Mouse (Mus musculus) MEL (cell line): ENCODE measurements around the gene Foxn3. TPM values are rescaled to one million over a fixed set of nuclear protein-coding genes. Genes with fewer than 3 reads are reported as not detected.

Experiments used
- DNase-seq: peaks from one replicate; pipeline ENCODE4 v3.0.0; 2011; ENCODE audit warnings: low read depth, low spot score
- H3K27ac ChIP-seq: 2 replicates; pipeline ENCODE4 v1.5.1; 2012; ENCODE audit warnings: low read depth, mild to moderate bottlenecking, control low read depth, low read length, moderate library complexity; ENCODE audit not compliant: control insufficient read depth
- H3K27me3 ChIP-seq, 2 experiments: fragments of 150-350 bp in 1 of 2; sonication (generic) in 1 of 2; 2 replicates each; pipeline ENCODE4 v1.6.1; 2012; ENCODE audit warnings: low read length in 2 of 2, mild to moderate bottlenecking in 2 of 2, improper control_type of control experiment in 1 of 2, moderate library complexity in 1 of 2; ENCODE audit not compliant: insufficient read depth in 2 of 2, control insufficient read depth in 1 of 2
- H3K36me3 ChIP-seq, 2 experiments: 2 replicates each; pipeline ENCODE4 v1.6.1; 2012 to 2014; ENCODE audit warnings: low read length in 2 of 2, improper control_type of control experiment in 1 of 2, inconsistent platforms in 1 of 2, mild to moderate bottlenecking in 1 of 2; ENCODE audit not compliant: insufficient read depth in 2 of 2, control insufficient read depth in 1 of 2
- H3K4me1 ChIP-seq, 2 experiments: fragments of 150-350 bp in 1 of 2; sonication (generic) in 1 of 2; 2 replicates each; pipeline ENCODE4 v1.6.1; 2012; ENCODE audit warnings: low read length in 2 of 2, improper control_type of control experiment in 1 of 2, mild to moderate bottlenecking in 1 of 2; ENCODE audit not compliant: insufficient read depth in 2 of 2, control insufficient read depth in 1 of 2
- H3K4me3 ChIP-seq, 2 experiments: fragments of 150-350 bp in 1 of 2; sonication (generic) in 1 of 2; 2 replicates each; pipeline ENCODE4 v1.5.1; 2012; ENCODE audit warnings: low read depth in 2 of 2, low read length in 2 of 2, mild to moderate bottlenecking in 2 of 2, moderate library complexity in 2 of 2, control low read depth in 1 of 2, improper control_type of control experiment in 1 of 2; ENCODE audit not compliant: control insufficient read depth in 1 of 2, insufficient read depth in 1 of 2
- H3K79me2 ChIP-seq: 2 replicates; pipeline ENCODE4 v1.6.1; 2012; ENCODE audit warnings: mild to moderate bottlenecking, low read length, moderate library complexity; ENCODE audit not compliant: control insufficient read depth, poor library complexity, insufficient read depth
- H3K9ac ChIP-seq: 2 replicates; pipeline ENCODE4 v1.6.1; 2012; ENCODE audit warnings: low read depth, mild to moderate bottlenecking, control low read depth, low read length, moderate library complexity; ENCODE audit not compliant: control insufficient read depth, poor library complexity, severe bottlenecking
- H3K9me3 ChIP-seq: fragments of 150-350 bp; sonication (generic); replicated peaks from 2 replicates; pipeline ENCODE4 v1.6.1; 2012; ENCODE audit warnings: mild to moderate bottlenecking, low read length, improper control_type of control experiment, moderate library complexity; ENCODE audit not compliant: insufficient read depth
- E2F4 ChIP-seq: IDR thresholded peaks from 2 replicates; pipeline ENCODE4 v1.6.1; 2011; ENCODE audit warnings: low read depth, low read length, improper control_type of control experiment, borderline replicate concordance
- ELF1 ChIP-seq: IDR thresholded peaks from 2 replicates; pipeline ENCODE4 v1.6.1; 2014; ENCODE audit warnings: low read depth, mild to moderate bottlenecking, inconsistent platforms, low read length, improper control_type of control experiment, moderate library complexity
- EP300 ChIP-seq, 2 experiments: IDR thresholded peaks; 2 replicates each; pipeline ENCODE4 v1.6.1; 2011; ENCODE audit warnings: improper control_type of control experiment in 2 of 2, low read length in 2 of 2, low read depth in 1 of 2, mild to moderate bottlenecking in 1 of 2
- GABPA ChIP-seq: IDR thresholded peaks from 2 replicates; pipeline ENCODE4 v1.6.1; 2012; ENCODE audit warnings: low read depth, mild to moderate bottlenecking, inconsistent platforms, low read length, improper control_type of control experiment, moderate library complexity
- HCFC1 ChIP-seq: IDR thresholded peaks from 2 replicates; pipeline ENCODE4 v1.6.1; 2012; ENCODE audit warnings: low read depth, mild to moderate bottlenecking, inconsistent platforms, low read length, improper control_type of control experiment, moderate library complexity
- JUND ChIP-seq: IDR thresholded peaks from 2 replicates; pipeline ENCODE4 v1.6.1; 2011; ENCODE audit warnings: low read depth, mild to moderate bottlenecking, improper control_type of control experiment, low read length
- KAT2A ChIP-seq: conservative IDR thresholded peaks from 2 replicates; pipeline ENCODE4 v1.6.1; 2012; ENCODE audit warnings: low read depth, low read length, improper control_type of control experiment, inconsistent platforms
- MAZ ChIP-seq: IDR thresholded peaks from 2 replicates; pipeline ENCODE4 v1.6.1; 2012; ENCODE audit warnings: low read depth, mild to moderate bottlenecking, inconsistent platforms, low read length, improper control_type of control experiment
- MEF2A ChIP-seq: IDR thresholded peaks from 2 replicates; pipeline ENCODE4 v1.6.1; 2014; ENCODE audit warnings: low read depth, mild to moderate bottlenecking, inconsistent platforms, low read length, improper control_type of control experiment; ENCODE audit not compliant: poor library complexity, insufficient replicate concordance, severe bottlenecking; ENCODE audit errors: extremely low read depth
- MXI1 ChIP-seq: IDR thresholded peaks from 2 replicates; pipeline ENCODE4 v1.6.1; 2011; ENCODE audit warnings: mild to moderate bottlenecking, low read depth, low read length, improper control_type of control experiment
- MYB ChIP-seq: IDR thresholded peaks from 2 replicates; pipeline ENCODE4 v1.6.1; 2011; ENCODE audit warnings: mild to moderate bottlenecking, low read depth, low read length, improper control_type of control experiment
- MYC ChIP-seq: IDR thresholded peaks from 2 replicates; pipeline ENCODE4 v1.6.1; 2011; ENCODE audit warnings: low read depth, mild to moderate bottlenecking, low read length, improper control_type of control experiment, moderate library complexity
- NRF1 ChIP-seq: IDR thresholded peaks from 2 replicates; pipeline ENCODE4 v1.6.1; 2014; ENCODE audit warnings: low read depth, mild to moderate bottlenecking, inconsistent platforms, low read length, improper control_type of control experiment, moderate library complexity; ENCODE audit not compliant: poor library complexity, insufficient read depth, severe bottlenecking
- POLR2AphosphoS5 ChIP-seq: IDR thresholded peaks from 2 replicates; pipeline ENCODE4 v1.6.1; 2012; ENCODE audit warnings: low read depth, borderline replicate concordance, mild to moderate bottlenecking, inconsistent platforms, low read length, moderate library complexity, mixed read lengths
- RCOR1 ChIP-seq: IDR thresholded peaks from 2 replicates; pipeline ENCODE4 v1.6.1; 2012; ENCODE audit warnings: low read depth, mild to moderate bottlenecking, inconsistent platforms, low read length, improper control_type of control experiment
- TCF12 ChIP-seq: IDR thresholded peaks from 2 replicates; pipeline ENCODE4 v1.6.1; 2014; ENCODE audit warnings: low read depth, mild to moderate bottlenecking, inconsistent platforms, low read length, improper control_type of control experiment, moderate library complexity
- USF1 ChIP-seq: IDR thresholded peaks from 2 replicates; pipeline ENCODE4 v1.6.1; 2014; ENCODE audit warnings: low read depth, mild to moderate bottlenecking, inconsistent platforms, low read length, improper control_type of control experiment, moderate library complexity
- ZMIZ1 ChIP-seq: IDR thresholded peaks from 2 replicates; pipeline ENCODE4 v1.6.1; 2012; ENCODE audit warnings: low read depth, mild to moderate bottlenecking, inconsistent platforms, low read length, improper control_type of control experiment, moderate library complexity
- ZNF384 ChIP-seq: IDR thresholded peaks from 2 replicates; pipeline ENCODE4 v1.6.1; 2012; ENCODE audit warnings: low read depth, mild to moderate bottlenecking, inconsistent platforms, low read length, improper control_type of control experiment
- polyA plus RNA-seq, 2 experiments: library from polyadenylated mRNA; stranded (reverse) in 1 of 2; unstranded in 1 of 2; fragments of >175 nt in 1 of 2; fragments of >200 nt in 1 of 2; gene quantifications; 2 replicates each; pipeline versions ENCODE4 v1.2.1 to v1.2.4; 2012; ENCODE audit warnings: low replicate concordance in 2 of 2, low read depth in 1 of 2; ENCODE audit not compliant: insufficient read length in 2 of 2, insufficient read depth in 1 of 2, missing spikeins in 1 of 2
- total RNA-seq: library from RNA; depleted of rRNA; stranded (reverse); fragments of 300-350 nt; gene quantifications from 2 replicates; pipeline ENCODE4 v1.2.3, GENCODE M21; 2012

Foxn3 gene
- total and polyA plus RNA-seq, 3 experiments: 15.5 to 22.8 TPM; not detected in 1

DNA sequence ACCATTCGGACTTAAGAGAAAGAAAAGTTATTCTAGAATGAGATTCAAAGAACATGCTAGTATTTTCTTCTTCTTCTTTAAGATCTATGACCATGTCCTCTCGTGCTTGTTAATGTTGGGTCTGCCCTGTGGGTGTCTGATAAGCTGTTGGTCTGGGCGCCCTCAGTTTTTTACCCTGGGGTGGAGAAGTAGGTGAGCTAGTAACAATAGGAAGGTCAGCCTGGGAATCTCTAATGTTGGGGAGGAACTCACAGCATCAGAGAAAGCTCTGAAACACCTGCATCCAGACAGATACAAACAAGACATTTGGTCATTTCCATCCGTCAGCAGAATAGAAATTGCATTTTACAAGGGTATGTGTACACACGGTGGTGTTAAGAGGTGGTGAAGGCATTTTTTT is 343.6 kb downstream of the Foxn3 start:
- no peaks in the 10 kb centered on the region for H3K36me3 ChIP-seq
- no peak overlapping the region for H3K4me3 ChIP-seq
- no peak overlapping the region for H3K9ac ChIP-seq

DNA sequence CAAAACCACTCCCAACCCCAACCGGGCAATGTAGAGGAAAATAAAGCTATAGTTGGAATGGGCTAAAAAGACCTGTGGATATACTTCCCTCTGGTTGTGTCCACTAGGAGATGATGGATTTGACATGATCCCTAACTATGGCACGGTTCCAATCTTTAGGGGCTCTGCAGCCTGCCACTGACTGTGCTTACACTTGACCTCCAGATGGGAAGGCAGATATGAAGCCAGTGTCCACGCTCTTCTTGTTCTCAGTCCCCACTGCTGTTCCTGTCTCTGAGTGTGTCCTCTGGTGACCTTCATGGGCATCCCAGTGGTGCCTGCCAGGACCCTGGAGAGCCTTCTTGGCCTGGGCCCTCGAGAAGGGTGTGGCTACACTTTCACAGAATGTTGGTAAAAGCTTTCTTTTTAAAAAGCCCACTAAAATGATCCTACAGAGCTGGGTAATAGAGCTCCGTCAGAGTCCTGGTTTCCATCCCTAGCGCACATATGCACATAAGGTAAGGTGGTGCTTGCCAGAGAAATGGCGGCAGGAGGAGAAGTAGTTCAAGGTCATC is 346.2 kb downstream of the Foxn3 start:
- no peak overlapping the region for H3K27ac ChIP-seq
- TF ChIP-seq EP300 (IDR thresholded peaks at IDR 0.05; ENCODE audit: low read depth in 1 of 2, low read length in 2 of 2) (no peak), MXI1 (no peak), MAZ (no peak), GABPA (no peak), HCFC1 (no peak), ZMIZ1 (no peak), RCOR1 (no peak)
- H3K36me3 ChIP-seq: no peaks in the 10 kb centered on the region
- no peaks in the 10 kb centered on the region for H3K9me3 ChIP-seq
- no peak overlapping the region for H3K4me3 ChIP-seq
- H3K9ac ChIP-seq: no peak overlapping the region
- DNase-seq: no peak
- no peaks in the 10 kb centered on the region for H3K79me2 ChIP-seq
- no peaks in the 10 kb centered on the region for H3K4me1 ChIP-seq
- H3K27me3 ChIP-seq: no peaks in the 10 kb centered on the region

More for the DNA sequence above, 343.6 kb downstream of the Foxn3 start:
- no peaks in the 10 kb centered on the region for H3K79me2 ChIP-seq
- no peak for TF ChIP-seq USF1
- TF ChIP-seq POLR2AphosphoS5: no peak
- no peak for TF ChIP-seq ZMIZ1
- TF ChIP-seq KAT2A: no peak
- no peak for TF ChIP-seq TCF12
- TF ChIP-seq MYC: no peak
- no peak for TF ChIP-seq JUND
- no peak for TF ChIP-seq MEF2A
- no peak for TF ChIP-seq MYB
- TF ChIP-seq MXI1: no peak
- no peak for TF ChIP-seq ZNF384
- TF ChIP-seq GABPA: no peak
- no peak for TF ChIP-seq E2F4
- TF ChIP-seq RCOR1: no peak
- no peak for TF ChIP-seq NRF1
- no peak for TF ChIP-seq ELF1
- DNase-seq: no peak
- no peaks in the 10 kb centered on the region for H3K27me3 ChIP-seq
- no peak overlapping the region for H3K27ac ChIP-seq
- H3K4me1 ChIP-seq: no peaks in the 10 kb centered on the region
- no peaks in the 10 kb centered on the region for H3K9me3 ChIP-seq
